Mouse (Mus musculus) thymus, adult 2 months (tissue): ENCODE measurements around the gene Btnl1. TPM values are rescaled to one million over a fixed set of nuclear protein-coding genes. Genes with fewer than 3 reads are reported as not detected.

Source experiments
- DNase-seq: peaks from one replicate; pipeline ENCODE4 v3.0.0; 2021
- H3K27ac ChIP-seq: fragments of 200-500 bp; 2 replicates; pipeline ENCODE4 v1.5.1; 2012; ENCODE audit warnings: low read length, control low read depth; ENCODE audit not compliant: control insufficient read depth, insufficient read depth
- H3K27me3 ChIP-seq: fragments of 200-500 bp; 2 replicates; pipeline ENCODE4 v1.6.1; 2012; ENCODE audit warnings: mild to moderate bottlenecking, low read length, moderate library complexity, mixed read lengths; ENCODE audit not compliant: control insufficient read depth, insufficient read depth
- H3K36me3 ChIP-seq: fragments of 200-500 bp; 2 replicates; pipeline ENCODE4 v1.6.1; 2012; ENCODE audit warnings: mild to moderate bottlenecking, low read length, moderate library complexity; ENCODE audit not compliant: control insufficient read depth, insufficient read depth
- H3K4me1 ChIP-seq: fragments of 200-500 bp; replicated peaks from 2 replicates; pipeline ENCODE4 v1.6.1; 2012; ENCODE audit warnings: low read length; ENCODE audit not compliant: control insufficient read depth, insufficient read depth
- H3K4me3 ChIP-seq: fragments of 200-500 bp; 2 replicates; pipeline ENCODE4 v1.5.1; 2012; ENCODE audit warnings: mild to moderate bottlenecking, low read length, control low read depth, moderate library complexity; ENCODE audit not compliant: control insufficient read depth, insufficient read depth
- CTCF ChIP-seq: fragments of 200-500 bp; IDR thresholded peaks from 2 replicates; pipeline ENCODE4 v1.5.1; 2012; ENCODE audit warnings: mild to moderate bottlenecking, control low read depth, low read length, moderate library complexity, borderline replicate concordance; ENCODE audit not compliant: control insufficient read depth, poor library complexity, insufficient read depth; ENCODE audit errors: extremely low read depth
- POLR2A ChIP-seq: fragments of 200-500 bp; IDR thresholded peaks from 2 replicates; pipeline ENCODE4 v1.6.1; 2012; ENCODE audit warnings: mild to moderate bottlenecking, low read length, control low read depth, moderate library complexity; ENCODE audit not compliant: control insufficient read depth, poor library complexity, insufficient read depth; ENCODE audit errors: extremely low read depth
- WGBS: fragments of 180-500 bp; shearing (Covaris S2); methylation state at CpG from one replicate; pipeline ENCODE4 v1.1.7; 2018; 5-methylcytosine and 5-hydroxymethylcytosine counted together
- polyA plus RNA-seq: library from polyadenylated mRNA; depleted of rRNA; stranded (reverse); fragments of >200 nt; gene quantifications from 2 replicates; pipeline ENCODE4 v1.2.3, GENCODE M21; 2012

The Btnl1 gene
- polyA plus RNA-seq, 1 experiment, result 0.54 TPM

DNA sequence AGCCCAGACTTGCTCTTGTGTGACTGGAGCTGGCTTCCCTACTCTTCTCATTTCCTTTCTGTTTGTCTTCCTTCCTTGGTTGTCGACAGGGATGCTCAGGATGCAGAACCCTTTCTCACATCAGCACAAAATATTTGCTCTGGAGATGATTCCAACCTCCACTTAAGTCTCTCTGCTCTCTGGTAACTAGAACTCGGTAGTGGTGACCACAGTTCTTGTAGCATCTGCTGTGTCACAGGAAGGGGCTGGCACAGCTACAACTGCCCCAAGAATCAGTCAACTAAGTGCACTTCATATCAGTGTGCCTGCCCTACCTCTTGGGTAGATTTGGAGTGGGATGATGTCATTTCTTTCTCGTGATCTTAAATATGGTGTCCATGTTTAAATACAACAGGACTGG, 30.9 kb upstream of the Btnl1 start:
- no peak overlapping the region for H3K27ac ChIP-seq
- H3K36me3 ChIP-seq, result no peaks in the 10 kb centered on the region
- 14% methylated on average over 3 of the region's 3 CpGs for WGBS
- TF ChIP-seq POLR2A (no peak), CTCF (no peak)
- DNase-seq, result no peak
- H3K4me3 ChIP-seq, result no peak overlapping the region
- no peaks in the 10 kb centered on the region for H3K27me3 ChIP-seq
- H3K4me1 ChIP-seq, result no peaks in the 10 kb centered on the region

DNA sequence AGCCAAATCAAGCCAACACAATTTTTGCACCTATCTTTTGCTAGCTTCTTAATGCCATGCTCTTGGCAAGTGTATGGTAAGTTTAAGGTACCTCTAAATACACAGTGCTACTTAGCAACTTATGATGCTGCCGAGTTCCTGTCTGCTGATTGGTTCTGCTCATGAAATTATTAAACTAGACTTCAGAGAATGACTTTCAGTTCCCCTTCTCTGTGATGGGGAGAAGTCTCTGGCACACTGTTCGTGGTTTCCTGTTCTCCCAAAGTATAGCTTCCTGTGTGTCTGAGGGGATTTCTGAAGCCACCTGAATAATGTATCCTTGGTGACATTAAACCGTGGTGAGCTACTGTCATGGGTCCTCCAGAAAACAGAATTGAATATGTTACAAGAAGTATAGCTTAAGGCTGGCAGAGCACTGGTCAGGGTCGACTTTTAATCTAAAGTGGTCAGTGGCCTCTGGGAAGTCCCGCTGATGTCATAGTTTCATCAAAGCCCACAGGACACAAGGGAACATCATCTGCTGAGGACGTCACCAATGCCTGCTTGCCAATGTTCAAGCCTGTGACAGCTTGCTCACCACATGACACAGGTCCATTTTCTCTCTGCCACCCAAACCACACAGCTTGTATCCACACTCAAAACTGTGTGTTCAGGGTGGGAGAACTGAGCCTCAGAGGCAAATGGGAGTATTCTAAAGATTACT, 29.2 kb upstream of the Btnl1 start:
- H3K27me3 ChIP-seq, result no peaks in the 10 kb centered on the region
- H3K27ac ChIP-seq, result peak overlapping the region; percentile 29; the same call in 1 of the 2 replicates
- WGBS, result 7% methylated on average over 6 of the region's 6 CpGs
- H3K4me3 ChIP-seq, result no peak overlapping the region
- no peaks in the 10 kb centered on the region for H3K4me1 ChIP-seq
- TF ChIP-seq POLR2A (no peak), CTCF (no peak)
- H3K36me3 ChIP-seq, result no peaks in the 10 kb centered on the region
- peak; percentile 54 for DNase-seq

DNA sequence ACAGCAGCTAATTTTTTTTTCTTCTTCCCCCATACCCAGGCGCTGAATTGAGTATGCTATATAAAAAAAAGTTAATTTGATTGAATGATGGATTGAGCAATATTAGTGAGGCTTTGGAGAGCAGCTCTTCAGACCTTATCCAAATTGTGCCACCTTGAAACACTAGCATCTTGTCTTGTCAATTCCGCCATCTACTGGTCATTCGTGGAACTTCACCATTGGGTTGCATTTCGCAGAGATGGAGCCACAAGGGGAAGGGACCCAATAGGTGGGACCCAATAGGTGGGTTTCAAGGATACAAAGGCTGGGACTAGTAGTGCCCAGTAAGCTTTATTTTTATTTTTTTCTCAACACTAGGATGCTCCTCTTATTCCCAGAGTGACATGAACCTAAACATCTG, 27.5 kb upstream of the Btnl1 start:
- H3K4me1 ChIP-seq, result peaks cover under 1% of the 10 kb centered on the region; the same call in 1 of the 2 replicates
- H3K36me3 ChIP-seq, result no peaks in the 10 kb centered on the region
- no peaks in the 10 kb centered on the region for H3K27me3 ChIP-seq
- peak; percentile 84 for DNase-seq
- H3K27ac ChIP-seq, result no peak overlapping the region
- WGBS, result 3% methylated on average over 4 of the region's 4 CpGs
- TF ChIP-seq POLR2A, result no peak
- H3K4me3 ChIP-seq, result no peak overlapping the region

GRCm38 (mm10) chr17:34354539-34354938, 22.4 kb upstream of the Btnl1 start, which contains the start of gene Btnl2:
Gene Btnl2 (plus strand): TSS chr17:34354822.
- no peak for TF ChIP-seq CTCF
- no peak for TF ChIP-seq POLR2A
- no peak for DNase-seq
- Histone ChIP-seq H3K27ac (no peak within 1 kb of the TSS), H3K4me3 (no peak within 1 kb of the TSS), H3K4me1 (peaks cover 8% of the 10 kb centered on the region), H3K36me3 (no peaks in the 10 kb centered on the region), H3K27me3 (no peaks in the 10 kb centered on the region)
- WGBS, result 87% methylated on average over 5 of the region's 5 CpGs

GRCm38 (mm10) chr17:34354940-34355339, 22.0 kb upstream of the Btnl1 start:
- Histone ChIP-seq H3K4me3 (no peak overlapping the region), H3K27ac (no peak overlapping the region), H3K27me3 (no peaks in the 10 kb centered on the region), H3K36me3 (no peaks in the 10 kb centered on the region), H3K4me1 (peaks cover 8% of the 10 kb centered on the region)
- 39% methylated on average over 1 of the region's 1 CpGs for WGBS
- DNase-seq, result peak; percentile 16
- TF ChIP-seq POLR2A, result no peak
- TF ChIP-seq CTCF, result no peak

GRCm38 (mm10) chr17:34362954-34363546, 13.9 kb upstream of the Btnl1 start:
- no peak for DNase-seq
- TF ChIP-seq POLR2A (no peak), CTCF (no peak)
- Histone ChIP-seq H3K36me3 (no peaks in the 10 kb centered on the region), H3K27ac (no peak overlapping the region), H3K4me3 (no peak overlapping the region), H3K4me1 (no peaks in the 10 kb centered on the region), H3K27me3 (no peaks in the 10 kb centered on the region)
- WGBS, result 93% methylated on average over 15 of the region's 15 CpGs
